Mouse (Mus musculus) embryonic fibroblast, embryonic 13.5 days (primary cell): ENCODE measurements around the gene Bahcc1.

ENCODE experiments used
- CTCF ChIP-seq: IDR thresholded peaks from 2 replicates; pipeline ENCODE4 v1.5.1; 2011; ENCODE audit warnings: mild to moderate bottlenecking, control low read depth, low read length, moderate library complexity, borderline replicate concordance; ENCODE audit not compliant: insufficient read depth
- POLR2A ChIP-seq: IDR thresholded peaks from 2 replicates; pipeline ENCODE4 v1.6.1; 2011; ENCODE audit warnings: low read depth, mild to moderate bottlenecking, control low read depth, low read length, moderate library complexity

GRCm38 (mm10) chr11:120188481-120189441, 44.0 kb upstream of the Bahcc1 start:
- no peak for TF ChIP-seq POLR2A
- TF ChIP-seq CTCF: no peak
